Mouse (Mus musculus) macrophage (primary cell): ENCODE measurements around the gene Hspbap1. TPM values are rescaled to one million over a fixed set of nuclear protein-coding genes. Genes with fewer than 3 reads are reported as not detected.

Experiments
- H3K27ac ChIP-seq: fragments of 350-480 bp; formaldehyde crosslinking; 2 replicates; pipeline ENCODE4 v1.9.0; 2021
- H3K36me3 ChIP-seq: fragments of 350-480 bp; formaldehyde crosslinking; 2 replicates; pipeline ENCODE4 v1.9.0; 2021; ENCODE audit errors: inconsistent target
- H3K4me3 ChIP-seq: fragments of 350-480 bp; formaldehyde crosslinking; 2 replicates; pipeline ENCODE4 v1.9.0; 2021; ENCODE audit errors: inconsistent target
- H3K79me2 ChIP-seq: fragments of 350-480 bp; formaldehyde crosslinking; 2 replicates; pipeline ENCODE4 v1.9.0; 2021; ENCODE audit errors: inconsistent target
- WGBS: methylation state at CpG from one replicate; pipeline ENCODE4 v1.1.7; 2026; ENCODE audit warnings: inconsistent platforms; ENCODE audit not compliant: missing documents; 5-methylcytosine and 5-hydroxymethylcytosine counted together
- polyA plus RNA-seq: library from polyadenylated mRNA; stranded (reverse); fragments of 250-400 nt; gene quantifications from 3 replicates; pipeline ENCODE4 v1.2.4, GENCODE M21; 2018; ENCODE audit warnings: inconsistent platforms

Hspbap1 gene
- polyA plus RNA-seq, 1 experiment from 2014 or later = 3.0 TPM

GRCm38 (mm10) chr16:35748237-35748603 is 22.0 kb upstream of the Hspbap1 start:
- Histone ChIP-seq H3K79me2 (peaks cover 38% of the 10 kb centered on the region; the same call in 1 of the 2 replicates), H3K4me3 (no peak overlapping the region), H3K36me3 (no peaks in the 10 kb centered on the region), H3K27ac (no peak overlapping the region)
- WGBS = 95% methylated on average over 7 of the region's 7 CpGs

- 75% methylated on average over 7 of the region's 7 CpGs for WGBS
- Histone ChIP-seq H3K27ac (no peak overlapping the region), H3K36me3 (no peaks in the 10 kb centered on the region)
These were observed 20.8 kb upstream of the Hspbap1 start for GRCm38 (mm10) chr16:35749385-35749784.

GRCm38 (mm10) chr16:35751841-35752240 is 18.3 kb upstream of the Hspbap1 start:
- WGBS = 85% methylated on average over 4 of the region's 4 CpGs
- Histone ChIP-seq H3K79me2 (peaks cover 63% of the 10 kb centered on the region; the same call in 1 of the 2 replicates), H3K36me3 (no peaks in the 10 kb centered on the region), H3K4me3 (no peak overlapping the region), H3K27ac (no peak overlapping the region)

More at GRCm38 (mm10) chr16:35749385-35749784, 20.8 kb upstream of the Hspbap1 start:
- Histone ChIP-seq H3K79me2 (peaks cover 49% of the 10 kb centered on the region; the same call in 1 of the 2 replicates), H3K4me3 (no peak overlapping the region)

GRCm38 (mm10) chr16:35753926-35754325 is 16.2 kb upstream of the Hspbap1 start:
- no peak overlapping the region for H3K27ac ChIP-seq
- H3K4me3 ChIP-seq = no peak overlapping the region
- WGBS = 41% methylated on average over 5 of the region's 5 CpGs
- peaks cover 83% of the 10 kb centered on the region for H3K79me2 ChIP-seq
- H3K36me3 ChIP-seq = no peaks in the 10 kb centered on the region

GRCm38 (mm10) chr16:35755502-35756334 is 14.5 kb upstream of the Hspbap1 start:
- Histone ChIP-seq H3K36me3 (no peaks in the 10 kb centered on the region), H3K4me3 (peak overlapping the region; percentile 31), H3K27ac (peak overlapping the region; percentile 48), H3K79me2 (peaks cover 96% of the 10 kb centered on the region)
- 17% methylated on average over 6 of the region's 6 CpGs for WGBS

- H3K27ac ChIP-seq = peak overlapping the region; percentile 48; the same call in 1 of the 2 replicates
- H3K79me2 ChIP-seq = peaks cover 96% of the 10 kb centered on the region
- no peaks in the 10 kb centered on the region for H3K36me3 ChIP-seq
- WGBS = 91% methylated on average over 9 of the region's 9 CpGs
- H3K4me3 ChIP-seq = no peak overlapping the region
These were observed 13.5 kb upstream of the Hspbap1 start for GRCm38 (mm10) chr16:35756697-35757096.

- 74% methylated on average over 5 of the region's 5 CpGs for WGBS
- no peak overlapping the region for H3K27ac ChIP-seq
- H3K36me3 ChIP-seq = no peaks in the 10 kb centered on the region
- H3K4me3 ChIP-seq = no peak overlapping the region
- peaks cover 98% of the 10 kb centered on the region for H3K79me2 ChIP-seq
These were observed 10.8 kb upstream of the Hspbap1 start for GRCm38 (mm10) chr16:35759401-35759800.

GRCm38 (mm10) chr16:35763590-35764296 is 6.4 kb upstream of the Hspbap1 start:
- no peak overlapping the region for H3K27ac ChIP-seq
- H3K4me3 ChIP-seq = no peak overlapping the region
- WGBS = 16% methylated on average over 9 of the region's 11 CpGs

GRCm38 (mm10) chr16:35764941-35765340 is 5.2 kb upstream of the Hspbap1 start:
- H3K79me2 ChIP-seq = peaks cover 84% of the 10 kb centered on the region
- H3K27ac ChIP-seq = no peak overlapping the region
- WGBS = 18% methylated on average over 1 of the region's 1 CpGs
- H3K36me3 ChIP-seq = no peaks in the 10 kb centered on the region
- no peak overlapping the region for H3K4me3 ChIP-seq

More at GRCm38 (mm10) chr16:35763590-35764296, 6.4 kb upstream of the Hspbap1 start:
- Histone ChIP-seq H3K79me2 (peaks cover 95% of the 10 kb centered on the region), H3K36me3 (no peaks in the 10 kb centered on the region)

GRCm38 (mm10) chr16:35765449-35765848 is 4.7 kb upstream of the Hspbap1 start:
- 0% methylated on average over 1 of the region's 2 CpGs for WGBS
- Histone ChIP-seq H3K79me2 (peaks cover 80% of the 10 kb centered on the region), H3K27ac (no peak overlapping the region), H3K4me3 (no peak overlapping the region), H3K36me3 (no peaks in the 10 kb centered on the region)

- Histone ChIP-seq H3K79me2 (peaks cover 80% of the 10 kb centered on the region), H3K36me3 (no peaks in the 10 kb centered on the region), H3K4me3 (no peak overlapping the region), H3K27ac (no peak overlapping the region)
- 83% methylated on average over 3 of the region's 3 CpGs for WGBS
These were observed 3.8 kb upstream of the Hspbap1 start for GRCm38 (mm10) chr16:35766366-35766765.

- Histone ChIP-seq H3K4me3 (peak overlapping the region; percentile 74), H3K79me2 (peaks cover 73% of the 10 kb centered on the region), H3K36me3 (no peaks in the 10 kb centered on the region), H3K27ac (peak overlapping the region; percentile 45)
- WGBS = 23% methylated on average over 6 of the region's 6 CpGs
These were observed 1.7 kb upstream of the Hspbap1 start for GRCm38 (mm10) chr16:35768469-35768784.

- H3K27ac ChIP-seq = peak within 1 kb of the TSS; percentile 76
- H3K36me3 ChIP-seq = no peaks in the 10 kb centered on the region
- H3K4me3 ChIP-seq = peak within 1 kb of the TSS; percentile 74
- H3K79me2 ChIP-seq = peaks cover 67% of the 10 kb centered on the region
- under 1% methylated on average over 67 of the region's 78 CpGs for WGBS
These were observed 1.2 kb upstream of the Hspbap1 start, which contains the start of gene Dirc2 for GRCm38 (mm10) chr16:35768785-35769642. Dirc2 (minus strand) TSS chr16:35769356.

GRCm38 (mm10) chr16:35771141-35771540 is 966 bp downstream of the Hspbap1 start:
- H3K79me2 ChIP-seq = peaks cover 50% of the 10 kb centered on the region
- WGBS = 67% methylated on average over 7 of the region's 8 CpGs
- H3K36me3 ChIP-seq = no peaks in the 10 kb centered on the region
- peak overlapping the region; percentile 50; the same call in 1 of the 2 replicates for H3K4me3 ChIP-seq
- H3K27ac ChIP-seq = no peak overlapping the region
